Mouse (Mus musculus): ENCODE results near the gene Snap29.

DNA sequence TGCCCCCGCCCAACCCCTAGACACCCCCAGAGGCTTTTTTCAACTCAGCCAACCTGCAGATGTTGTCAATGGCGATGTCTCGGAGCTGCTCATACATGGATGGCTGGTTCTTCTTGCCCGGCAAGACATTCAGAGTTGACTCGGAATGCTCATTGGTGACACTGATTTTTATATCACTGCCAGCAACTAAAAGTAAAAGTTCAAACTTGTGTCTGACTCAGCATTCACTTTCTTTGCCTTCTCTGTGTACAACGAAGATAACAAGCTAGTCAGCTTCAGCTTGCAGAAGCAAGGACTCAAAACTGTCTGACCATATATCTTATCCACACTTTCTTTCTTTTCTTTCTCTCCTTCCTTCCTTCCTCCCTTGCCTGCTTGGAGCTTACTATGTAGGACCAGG is 49.8 kb upstream of the Snap29 start:
- TF ChIP-seq CTCF (IDR thresholded peaks at IDR 0.05; ENCODE audit: borderline replicate concordance, control insufficient read depth, extremely low read depth, insufficient read depth, low read length, poor library complexity): no peak
- no peak for TF ChIP-seq POLR2A (IDR thresholded peaks at IDR 0.05; ENCODE audit: control insufficient read depth, extremely low read depth, insufficient read depth, low read length, poor library complexity)

All from thymus, adult 2 months (tissue).